Mouse (Mus musculus): Measurements from ENCODE around the gene Cblc.
"Not testable (repeated sequence)": the region's sequence is repeated elsewhere in the genome, so short reads cannot be mapped to it uniquely, and the experiment has no call there.

Gene Cblc

GRCm38 (mm10) chr7:19818440-19818839 is 21.8 kb upstream of the Cblc start:
- no peak for DNase-seq (ENCODE audit: low spot score)

GRCm38 (mm10) chr7:19817382-19818105 is 20.9 kb upstream of the Cblc start:
- DNase-seq (ENCODE audit: low spot score), result peak; percentile 66

GRCm38 (mm10) chr7:19816224-19816771 is 19.7 kb upstream of the Cblc start:
- DNase-seq (ENCODE audit: low spot score), result peak; percentile 85

- DNase-seq (ENCODE audit: low spot score), result no peak
Observed at GRCm38 (mm10) chr7:19815296-19816223, 19.0 kb upstream of the Cblc start.

GRCm38 (mm10) chr7:19813579-19814122 is 17.0 kb upstream of the Cblc start:
- no peak for DNase-seq (ENCODE audit: low spot score)

GRCm38 (mm10) chr7:19813161-19813560 is 16.6 kb upstream of the Cblc start:
- DNase-seq (ENCODE audit: low spot score), result no peak

- peak; percentile 43 for DNase-seq (ENCODE audit: low spot score)
Observed at GRCm38 (mm10) chr7:19811114-19811513, 14.5 kb upstream of the Cblc start.

- DNase-seq (ENCODE audit: low spot score), result peak; percentile 21
Observed at GRCm38 (mm10) chr7:19809369-19809768, 12.8 kb upstream of the Cblc start.

- DNase-seq (ENCODE audit: low spot score), result no peak
Observed at GRCm38 (mm10) chr7:19806356-19806969, 9.9 kb upstream of the Cblc start.

GRCm38 (mm10) chr7:19802995-19803394 is 6.4 kb upstream of the Cblc start:
- peak; percentile 69 for DNase-seq (ENCODE audit: low spot score)

GRCm38 (mm10) chr7:19800764-19801163 is 4.2 kb upstream of the Cblc start:
- DNase-seq (ENCODE audit: low spot score), result no peak

- DNase-seq (ENCODE audit: low spot score), result no peak
Observed at GRCm38 (mm10) chr7:19796254-19796653, 355 bp downstream of the Cblc start.

- DNase-seq (ENCODE audit: low spot score), result no peak
Observed at GRCm38 (mm10) chr7:19795236-19795635, 1.4 kb downstream of the Cblc start.

GRCm38 (mm10) chr7:19792701-19793630 is 3.6 kb downstream of the Cblc start:
- DNase-seq (ENCODE audit: low spot score), result no peak

GRCm38 (mm10) chr7:19791504-19791903 is 5.1 kb downstream of the Cblc start:
- not testable (repeated sequence) for DNase-seq (ENCODE audit: low spot score)

- DNase-seq (ENCODE audit: low spot score), result peak; percentile 89
Observed at GRCm38 (mm10) chr7:19789904-19790347, 6.7 kb downstream of the Cblc start.

GRCm38 (mm10) chr7:19785874-19786458 is 10.6 kb downstream of the Cblc start:
- no peak for DNase-seq (ENCODE audit: low spot score)

- DNase-seq (ENCODE audit: low spot score), result no peak
Observed at GRCm38 (mm10) chr7:19784764-19785535, 11.7 kb downstream of the Cblc start.

- DNase-seq (ENCODE audit: low spot score), result no peak
Observed at GRCm38 (mm10) chr7:19783630-19784029, 13.0 kb downstream of the Cblc start.

GRCm38 (mm10) chr7:19782645-19783044 is 14.0 kb downstream of the Cblc start:
- no peak for DNase-seq (ENCODE audit: low spot score)

All from ovary, postnatal 36 days (tissue).